Mouse (Mus musculus) CH12.LX (cell line): ENCODE data around the gene Inpp5e. TPM values are rescaled to one million over a fixed set of nuclear protein-coding genes. Genes with fewer than 3 reads are reported as not detected.
A peak's percentile ranks its signal among the peaks of the same experiment; 100 is the strongest.

Source experiments
- DNase-seq: peaks from one replicate; pipeline ENCODE4 v3.0.0-alpha.2; 2013; ENCODE audit errors: extremely low read depth
- H3K27ac ChIP-seq: 2 replicates; pipeline ENCODE4 v1.5.1; 2012; ENCODE audit warnings: low read depth, mild to moderate bottlenecking, control low read depth, moderate library complexity; ENCODE audit not compliant: insufficient read depth
- H3K27me3 ChIP-seq: replicated peaks from 2 replicates; pipeline ENCODE3; 2012; ENCODE audit warnings: inconsistent platforms
- H3K36me3 ChIP-seq, 2 experiments: replicated peaks in 1 of 2; 2 replicates each; pipeline versions ENCODE3 to v1.6.1; 2012; ENCODE audit warnings: inconsistent platforms in 1 of 2, low read length in 1 of 2, mild to moderate bottlenecking in 1 of 2, mixed read lengths in 1 of 2, moderate library complexity in 1 of 2; ENCODE audit not compliant: control insufficient read depth in 1 of 2, insufficient read depth in 1 of 2
- H3K4me1 ChIP-seq, 2 experiments: 2 replicates each; pipeline ENCODE4 v1.6.1; 2012; ENCODE audit warnings: inconsistent platforms in 1 of 2, moderate library complexity in 1 of 2; ENCODE audit not compliant: insufficient read depth in 2 of 2, control insufficient read depth in 1 of 2
- H3K4me2 ChIP-seq: 2 replicates; pipeline ENCODE4 v1.6.1; 2012; ENCODE audit warnings: low read depth, mild to moderate bottlenecking, control low read depth; ENCODE audit not compliant: poor library complexity, insufficient read depth, severe bottlenecking
- H3K4me3 ChIP-seq, 3 experiments: fragments of 150-350 bp in 1 of 3; sonication (generic) in 1 of 3; replicated peaks in 1 of 3; 2 replicates each; pipeline versions ENCODE3 to v1.5.1; 2011 to 2012; ENCODE audit warnings: low read depth in 2 of 3, low read length in 2 of 3, mild to moderate bottlenecking in 2 of 3, moderate library complexity in 2 of 3, control low read depth in 1 of 3, improper control_type of control experiment in 1 of 3, inconsistent platforms in 1 of 3, mixed read lengths in 1 of 3; ENCODE audit not compliant: poor library complexity in 1 of 3
- H3K79me2 ChIP-seq: replicated peaks from 2 replicates; pipeline ENCODE4 v1.6.1; 2012; ENCODE audit warnings: mild to moderate bottlenecking, moderate library complexity; ENCODE audit not compliant: control insufficient read depth, poor library complexity, insufficient read depth, severe bottlenecking; ENCODE audit errors: extremely low read depth
- H3K9ac ChIP-seq: 2 replicates; pipeline ENCODE4 v1.6.1; 2012; ENCODE audit warnings: low read depth, mild to moderate bottlenecking, control low read depth, moderate library complexity; ENCODE audit not compliant: insufficient read depth
- H3K9me3 ChIP-seq: replicated peaks from 2 replicates; pipeline ENCODE3; 2012; ENCODE audit warnings: low read length, inconsistent platforms, mixed read lengths
- ELF1 ChIP-seq: IDR thresholded peaks from 2 replicates; pipeline ENCODE4 v1.6.1; 2014; ENCODE audit warnings: low read depth, mild to moderate bottlenecking, inconsistent platforms, low read length, improper control_type of control experiment
- EP300 ChIP-seq: IDR thresholded peaks from 2 replicates; pipeline ENCODE4 v1.6.1; 2011; ENCODE audit warnings: low read length, improper control_type of control experiment
- MXI1 ChIP-seq: IDR thresholded peaks from 2 replicates; pipeline ENCODE4 v1.6.1; 2011; ENCODE audit warnings: mild to moderate bottlenecking, low read depth, low read length, improper control_type of control experiment
- TBP ChIP-seq: conservative IDR thresholded peaks from 2 replicates; pipeline ENCODE4 v1.6.1; 2011; ENCODE audit warnings: low read depth, low read length, improper control_type of control experiment
- USF2 ChIP-seq: conservative IDR thresholded peaks from 2 replicates; pipeline ENCODE4 v1.6.1; 2011; ENCODE audit warnings: low read depth, low read length, improper control_type of control experiment
- dilution Hi-C: fragments of 300-500 bp; cut with MboI; formaldehyde crosslinking; loops from 2 replicates; pipeline ENCODE4 v1.14.3; 2020; ENCODE audit warnings: low sequenced_read_pairs; ENCODE audit not compliant: extremely low pct_unique_long_range_greater_than_20kb, extremely low pct_ligation_motif_present
- in situ Hi-C: fragments of 300-500 bp; cut with MboI; formaldehyde crosslinking; loops from 3 replicates; pipeline ENCODE4 v1.14.3; 2019; ENCODE audit warnings: low sequenced_read_pairs, low pct_ligation_motif_present, low pct_unique_long_range_greater_than_20kb, mixed read lengths
- polyA plus RNA-seq: library from polyadenylated mRNA; unstranded; fragments of >175 nt; gene quantifications from 2 replicates; pipeline ENCODE4 v1.2.1, GENCODE M21; 2012; ENCODE audit warnings: low read depth; ENCODE audit not compliant: insufficient read length
- total RNA-seq, 2 experiments: library from RNA; depleted of rRNA; stranded (reverse); fragments of 300-350 nt in 1 of 2; fragments of >200 nt in 1 of 2; gene quantifications; 2 replicates each; pipeline ENCODE4 v1.2.3; 2012 to 2014

The Inpp5e gene
- total and polyA plus RNA-seq, 3 experiments: 5.2 to 10.2 (median 9.6) TPM

GRCm38 (mm10) chr2:26351358-26352290 lies 57.4 kb downstream of the Inpp5e start, which contains the start of gene Dnlz (continued):
- peak; percentile 11; the same call in 1 of the 2 replicates for TF ChIP-seq MXI1

GRCm38 (mm10) chr2:26348241-26348640 lies 60.8 kb downstream of the Inpp5e start:
- Histone ChIP-seq H3K4me3 (no peak overlapping the region), H3K36me3 (peaks cover 22 to 42% of the 10 kb centered on the region in 2 experiments)

More at GRCm38 (mm10) chr2:26348241-26348640, 60.8 kb downstream of the Inpp5e start:
- Histone ChIP-seq H3K4me2 (no peak overlapping the region), H3K9ac (no peak overlapping the region), H3K9me3 (no peaks in the 10 kb centered on the region), H3K27ac (no peak overlapping the region), H3K27me3 (no peaks in the 10 kb centered on the region), H3K4me1 (peaks cover 10 to 20% of the 10 kb centered on the region in 2 experiments), H3K79me2 (no peaks in the 10 kb centered on the region)
- dilution Hi-C loops (no loop called here), in situ Hi-C loops (no loop called here)
- no peak for DNase-seq
- TF ChIP-seq TBP (no peak), EP300 (no peak), ELF1 (no peak), USF2 (no peak)

Other genes with a start within 250 kb of the Inpp5e start
- not detected in 2 replicates for gene Lhx3, start 200.9 kb downstream of the Inpp5e start, total RNA-seq (2012; rRNA removed)
- not detected in 2 replicates for gene Lhx3, start 200.9 kb downstream of the Inpp5e start, total RNA-seq (2014; rRNA removed)
- not detected in 2 replicates for gene Lhx3, start 200.9 kb downstream of the Inpp5e start, polyA plus RNA-seq
- 10.2 and 11.5 TPM in 2 replicates for gene Qsox2, start 171.7 kb downstream of the Inpp5e start, total RNA-seq (2012; rRNA removed)
- 9.3 and 9.5 TPM in 2 replicates for gene Qsox2, start 171.7 kb downstream of the Inpp5e start, total RNA-seq (2014; rRNA removed)
- gene Qsox2, start 171.7 kb downstream of the Inpp5e start, polyA plus RNA-seq: 5.2 and 6.4 TPM in 2 replicates
- gene Ccdc187, start 114.6 kb downstream of the Inpp5e start, total RNA-seq (2012; rRNA removed): not detected in 2 replicates
- not detected in 2 replicates for gene Ccdc187, start 114.6 kb downstream of the Inpp5e start, total RNA-seq (2014; rRNA removed)
- gene Ccdc187, start 114.6 kb downstream of the Inpp5e start, polyA plus RNA-seq: not detected in 2 replicates
- gene Gpsm1, start 93.7 kb downstream of the Inpp5e start, total RNA-seq (2012; rRNA removed): 5.4 and 8.1 TPM in 2 replicates
- gene Gpsm1, start 93.7 kb downstream of the Inpp5e start, total RNA-seq (2014; rRNA removed): 2.2 and 3.2 TPM in 2 replicates
- 3.0 and 3.6 TPM in 2 replicates for gene Gpsm1, start 93.7 kb downstream of the Inpp5e start, polyA plus RNA-seq
- 17.1 and 20.3 TPM in 2 replicates for gene Dnlz, start 57.1 kb downstream of the Inpp5e start, total RNA-seq (2012; rRNA removed)
- 15.1 TPM in 2 replicates for gene Dnlz, start 57.1 kb downstream of the Inpp5e start, total RNA-seq (2014; rRNA removed)
- gene Dnlz, start 57.1 kb downstream of the Inpp5e start, polyA plus RNA-seq: 16.5 and 17.8 TPM in 2 replicates
- 0.42 and 0.59 TPM in 2 replicates for gene Card9, start 48.3 kb downstream of the Inpp5e start, total RNA-seq (2012; rRNA removed)
- gene Card9, start 48.3 kb downstream of the Inpp5e start, total RNA-seq (2014; rRNA removed): 0.15 and 0.32 TPM in 2 replicates
- 0.38 and 0.44 TPM in 2 replicates for gene Card9, start 48.3 kb downstream of the Inpp5e start, polyA plus RNA-seq
- 42.7 and 53.3 TPM in 2 replicates for gene Snapc4, start 28.6 kb downstream of the Inpp5e start, total RNA-seq (2012; rRNA removed)
- 15.3 and 18.0 TPM in 2 replicates for gene Snapc4, start 28.6 kb downstream of the Inpp5e start, total RNA-seq (2014; rRNA removed)
- 47.1 and 48.0 TPM in 2 replicates for gene Snapc4, start 28.6 kb downstream of the Inpp5e start, polyA plus RNA-seq
- 41.9 and 56.9 TPM in 2 replicates for gene Entr1, start 19.9 kb downstream of the Inpp5e start, total RNA-seq (2012; rRNA removed)
- gene Entr1, start 19.9 kb downstream of the Inpp5e start, total RNA-seq (2014; rRNA removed): 53.8 and 62.3 TPM in 2 replicates
- gene Entr1, start 19.9 kb downstream of the Inpp5e start, polyA plus RNA-seq: 51.9 and 57.3 TPM in 2 replicates
- gene Pmpca, start 19.9 kb downstream of the Inpp5e start, total RNA-seq (2012; rRNA removed): 79.5 and 91.2 TPM in 2 replicates
- gene Pmpca, start 19.9 kb downstream of the Inpp5e start, total RNA-seq (2014; rRNA removed): 73.3 and 74.7 TPM in 2 replicates
- 143 and 176 TPM in 2 replicates for gene Pmpca, start 19.9 kb downstream of the Inpp5e start, polyA plus RNA-seq
- gene Sec16a, start 36.0 kb upstream of the Inpp5e start, total RNA-seq (2012; rRNA removed): 31.8 and 36.3 TPM in 2 replicates
- gene Sec16a, start 36.0 kb upstream of the Inpp5e start, total RNA-seq (2014; rRNA removed): 22.5 and 22.8 TPM in 2 replicates
- 28.6 and 38.9 TPM in 2 replicates for gene Sec16a, start 36.0 kb upstream of the Inpp5e start, polyA plus RNA-seq
- 11.4 and 13.1 TPM in 2 replicates for gene Notch1, start 107.5 kb upstream of the Inpp5e start, total RNA-seq (2012; rRNA removed)
- 0.86 and 0.98 TPM in 2 replicates for gene Notch1, start 107.5 kb upstream of the Inpp5e start, total RNA-seq (2014; rRNA removed)
- gene Notch1, start 107.5 kb upstream of the Inpp5e start, polyA plus RNA-seq: 2.7 and 3.8 TPM in 2 replicates
- 35.0 and 39.3 TPM in 2 replicates for gene Egfl7, start 170.8 kb upstream of the Inpp5e start, total RNA-seq (2012; rRNA removed)
- gene Egfl7, start 170.8 kb upstream of the Inpp5e start, total RNA-seq (2014; rRNA removed): 18.9 and 20.1 TPM in 2 replicates
- 21.4 and 24.7 TPM in 2 replicates for gene Egfl7, start 170.8 kb upstream of the Inpp5e start, polyA plus RNA-seq
- gene Gm20532, start 177.4 kb upstream of the Inpp5e start, total RNA-seq (2012; rRNA removed): not detected in 2 replicates
- gene Gm20532, start 177.4 kb upstream of the Inpp5e start, total RNA-seq (2014; rRNA removed): not detected in 2 replicates
- gene Gm20532, start 177.4 kb upstream of the Inpp5e start, polyA plus RNA-seq: not detected in 2 replicates
- 11.1 and 14.2 TPM in 2 replicates for gene Agpat2, start 195.2 kb upstream of the Inpp5e start, total RNA-seq (2012; rRNA removed)
- gene Agpat2, start 195.2 kb upstream of the Inpp5e start, total RNA-seq (2014; rRNA removed): 8.6 and 10.6 TPM in 2 replicates
- gene Agpat2, start 195.2 kb upstream of the Inpp5e start, polyA plus RNA-seq: 9.5 TPM in 2 replicates
- gene Fam69b, start 219.3 kb upstream of the Inpp5e start, total RNA-seq (2012; rRNA removed): 0.88 and 1.2 TPM in 2 replicates
- gene Fam69b, start 219.3 kb upstream of the Inpp5e start, total RNA-seq (2014; rRNA removed): 0.16 TPM in 1 of 2 replicates, not detected in the other
- not detected in 2 replicates for gene Fam69b, start 219.3 kb upstream of the Inpp5e start, polyA plus RNA-seq